Mouse (Mus musculus): ENCODE data around the gene Olfr656. TPM values are rescaled to one million over a fixed set of nuclear protein-coding genes. Genes with fewer than 3 reads are reported as not detected.
A peak's percentile ranks its signal among the peaks of the same experiment; 100 is the strongest.

Olfr656 gene
- total RNA-seq (2021), result not detected

DNA sequence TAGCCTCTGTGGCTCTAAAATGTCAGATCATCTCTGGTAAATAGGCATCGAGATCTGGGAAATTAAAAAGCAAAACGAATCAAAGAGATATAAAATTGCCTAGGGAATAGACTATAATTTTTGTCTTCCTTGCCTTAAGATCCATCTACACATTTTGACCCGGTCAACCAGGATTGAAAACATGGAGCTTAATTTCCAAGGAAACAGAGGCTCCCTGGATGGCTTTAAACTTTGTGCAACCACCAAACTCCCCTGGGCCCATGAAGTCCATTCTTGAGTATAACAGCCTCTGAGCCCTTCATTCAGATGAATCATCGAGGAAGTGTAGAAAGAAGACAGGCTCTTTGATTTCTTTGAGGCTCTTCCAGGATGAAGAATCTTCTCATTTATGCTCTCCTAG lies at the start of gene Olfr656:
Gene Olfr656, plus strand, starts transcription at position 301 of the 400 bp plus-strand sequence.
- no peak for DNase-seq (ENCODE audit: extremely low spot score in 1 of 2, low spot score in 1 of 2)

DNA sequence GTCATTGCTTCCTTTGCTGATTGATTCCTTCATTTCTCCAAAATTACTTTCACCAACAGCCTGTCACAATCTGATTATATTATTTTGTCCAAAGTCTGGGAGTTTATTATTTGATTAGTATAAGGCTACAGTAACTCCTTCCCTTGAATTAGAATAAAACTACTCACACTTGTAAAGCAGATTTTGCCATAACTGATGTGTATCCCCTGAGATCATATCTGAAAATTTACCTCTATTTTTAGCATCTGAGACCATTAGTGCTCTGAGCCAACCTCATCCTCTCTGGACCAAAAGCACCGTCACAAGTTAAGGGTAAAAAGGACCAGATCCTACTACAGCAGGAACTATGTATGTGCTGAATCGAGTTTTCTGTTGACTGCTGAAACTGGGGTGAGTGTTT lies 36.7 kb upstream of the Olfr656 start, which contains the start of gene Olfr653:
Gene Olfr653, plus strand, starts transcription at position 301 of the 400 bp plus-strand sequence.
- no peak for DNase-seq (ENCODE audit: extremely low spot score in 1 of 2, low spot score in 1 of 2)

DNA sequence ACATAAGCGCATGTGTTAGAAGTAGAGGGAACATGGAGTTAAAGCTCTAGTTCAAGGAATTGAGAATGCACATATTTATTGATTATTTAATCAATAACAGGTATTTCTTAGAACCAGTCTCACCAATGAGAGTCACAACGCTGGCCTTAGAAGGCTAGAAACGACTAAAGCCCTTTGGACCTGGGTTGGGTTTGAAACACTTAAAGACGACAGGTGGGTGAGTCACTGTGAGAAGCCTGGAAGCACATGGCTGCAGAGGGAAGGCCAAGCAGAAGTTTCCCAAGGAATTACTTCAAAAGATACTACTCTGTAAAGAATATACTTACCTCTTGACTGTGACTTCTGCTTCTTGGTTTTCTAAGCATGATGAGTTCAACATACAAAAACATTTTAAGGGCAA lies 32.9 kb upstream of the Olfr656 start:
- DNase-seq (ENCODE audit: extremely low spot score in 1 of 2, low spot score in 1 of 2), result no peak

DNA sequence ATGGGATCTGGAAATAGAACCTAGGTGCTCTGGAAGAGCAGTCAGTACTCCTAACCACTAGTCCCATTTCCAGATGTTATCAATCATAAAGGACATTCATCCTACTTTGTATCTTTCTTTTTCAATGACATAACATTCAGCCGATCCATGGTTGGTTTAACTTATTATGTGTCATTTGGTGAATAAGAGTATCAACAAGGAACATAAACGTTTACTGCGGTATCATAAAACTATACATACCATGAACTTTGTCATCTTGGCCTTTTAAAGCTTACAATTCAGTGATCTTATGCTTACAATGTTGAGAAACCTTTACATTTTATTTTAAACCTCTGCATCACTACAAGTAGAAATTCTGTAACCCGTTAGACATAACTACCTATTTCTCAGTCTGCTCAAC lies 32.3 kb upstream of the Olfr656 start:
- DNase-seq (ENCODE audit: extremely low spot score in 1 of 2, low spot score in 1 of 2), result no peak

DNA sequence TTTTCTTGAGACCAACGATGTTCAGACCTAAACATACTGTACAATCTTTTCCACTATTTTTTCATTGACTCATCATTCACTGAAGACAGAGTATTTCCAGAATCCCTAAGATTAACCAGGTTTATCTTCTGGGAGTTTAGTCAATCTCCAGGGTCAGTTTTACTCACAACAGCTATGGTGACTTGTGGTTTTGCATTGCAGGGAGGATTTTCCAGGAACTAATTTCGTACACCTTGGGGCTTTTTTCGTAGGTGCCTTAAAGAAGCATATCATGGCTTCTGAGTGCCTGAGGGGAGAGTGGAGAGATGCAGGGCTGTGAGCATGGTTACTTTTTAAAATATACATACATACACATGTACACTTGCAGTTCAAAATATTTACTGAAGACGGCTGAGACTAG lies 27.0 kb upstream of the Olfr656 start, which contains the start of gene Olfr654:
Gene Olfr654, plus strand, starts transcription at position 301 of the 400 bp plus-strand sequence.
- DNase-seq (ENCODE audit: extremely low spot score in 1 of 2, low spot score in 1 of 2), result no peak

DNA sequence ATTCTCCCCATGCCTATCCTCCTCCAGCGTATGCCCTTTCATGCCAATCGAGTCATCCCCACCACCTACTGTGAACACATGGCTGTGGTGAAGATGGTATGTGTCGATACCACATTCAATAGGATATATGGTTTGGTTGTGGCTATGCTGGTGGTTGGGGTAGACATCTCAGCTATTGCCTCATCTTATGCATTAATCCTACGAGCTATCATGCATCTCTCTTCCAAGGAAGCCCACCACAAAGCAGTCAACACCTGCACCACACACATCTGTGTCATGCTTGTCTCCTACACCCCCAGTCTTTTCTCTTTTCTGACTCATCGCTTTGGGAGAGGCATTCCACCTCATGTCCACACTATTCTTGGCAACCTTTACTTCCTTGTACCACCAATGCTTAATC lies 25.5 kb upstream of the Olfr656 start:
- DNase-seq (ENCODE audit: extremely low spot score in 1 of 2, low spot score in 1 of 2), result no peak

DNA sequence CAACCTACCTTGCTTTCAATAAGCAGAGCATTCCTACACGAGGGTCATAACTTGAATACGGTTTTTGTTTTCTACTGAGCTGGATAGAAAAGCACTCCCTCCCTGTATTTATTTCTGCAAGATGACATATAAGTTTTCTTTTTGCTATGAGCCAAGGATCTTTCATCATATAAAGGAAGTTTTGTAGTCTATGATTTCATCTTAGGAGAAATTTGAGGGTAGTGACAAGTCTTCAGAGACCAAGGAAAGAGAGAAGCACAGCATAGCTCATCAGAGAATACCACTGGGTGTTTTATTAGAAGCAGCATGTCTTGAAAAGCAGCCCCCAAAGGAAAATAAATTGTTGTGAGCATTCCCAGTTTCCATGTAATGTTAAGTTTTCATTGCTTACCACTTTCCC lies 12.1 kb upstream of the Olfr656 start, which contains the start of gene Olfr655:
Gene Olfr655, minus strand, starts transcription at position 101 of the 400 bp plus-strand sequence.
- DNase-seq (ENCODE audit: extremely low spot score in 1 of 2, low spot score in 1 of 2), result no peak

DNA sequence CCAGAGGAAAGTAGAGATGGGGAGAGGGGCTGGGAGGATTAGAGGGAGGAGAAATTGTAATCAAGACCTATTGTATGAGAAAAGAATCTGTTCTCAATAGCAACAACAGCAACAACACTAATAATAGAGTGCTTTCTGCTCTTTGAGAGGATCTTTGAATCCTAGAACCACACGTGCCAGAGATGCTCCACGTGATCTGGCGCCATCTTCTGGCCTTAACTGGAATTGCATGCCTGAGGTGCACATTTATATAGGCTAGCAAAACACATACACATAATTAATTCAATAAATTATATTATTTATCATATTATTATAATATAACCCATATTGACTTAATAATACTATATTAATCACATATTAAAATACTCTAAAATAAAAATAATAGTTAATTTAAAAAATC lies 10.6 kb upstream of the Olfr656 start:
- DNase-seq (ENCODE audit: extremely low spot score in 1 of 2, low spot score in 1 of 2), result peak in 1 of 2 experiments; percentile 9

DNA sequence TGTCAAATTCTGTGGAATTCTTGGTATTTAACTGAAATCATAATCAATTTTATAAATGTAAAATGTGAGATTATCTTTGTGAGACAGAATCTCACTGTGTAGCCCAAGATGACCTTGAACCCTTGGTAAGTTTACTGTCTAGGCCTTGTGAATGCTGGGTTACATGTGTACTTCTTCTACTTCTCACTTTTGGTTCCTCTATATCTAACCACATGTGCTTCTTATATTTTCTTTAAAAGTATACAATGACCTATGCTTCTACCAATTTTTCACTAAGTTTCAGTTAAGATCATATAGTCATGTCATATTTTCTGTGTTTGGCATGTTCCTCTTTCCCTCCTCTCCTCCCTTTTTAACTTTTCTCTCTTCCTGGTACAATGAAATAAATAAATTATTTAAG lies 9.0 kb upstream of the Olfr656 start:
- DNase-seq (ENCODE audit: extremely low spot score in 1 of 2, low spot score in 1 of 2), result no peak

DNA sequence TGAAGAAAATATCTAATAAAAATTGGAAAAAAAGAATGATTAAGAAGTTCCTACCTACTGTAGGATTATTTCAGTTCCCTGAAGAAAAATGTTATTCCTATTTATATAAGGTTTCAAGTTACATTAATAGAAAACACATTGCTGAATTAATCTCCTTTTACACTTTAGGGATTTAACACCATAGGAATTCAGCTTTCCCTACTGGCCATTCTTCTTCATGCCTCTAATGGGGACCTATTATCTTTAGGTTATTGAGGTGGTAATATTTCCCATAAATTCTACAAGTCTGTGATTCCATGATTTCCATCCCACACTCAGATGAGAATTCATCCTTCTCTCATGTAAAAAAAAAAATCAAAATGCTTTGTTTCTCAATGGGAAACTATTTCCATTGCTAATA lies 10.7 kb downstream of the Olfr656 start, which contains the start of gene Olfr657:
Gene Olfr657, plus strand, starts transcription at position 301 of the 400 bp plus-strand sequence.
- DNase-seq (ENCODE audit: extremely low spot score in 1 of 2, low spot score in 1 of 2), result no peak

DNA sequence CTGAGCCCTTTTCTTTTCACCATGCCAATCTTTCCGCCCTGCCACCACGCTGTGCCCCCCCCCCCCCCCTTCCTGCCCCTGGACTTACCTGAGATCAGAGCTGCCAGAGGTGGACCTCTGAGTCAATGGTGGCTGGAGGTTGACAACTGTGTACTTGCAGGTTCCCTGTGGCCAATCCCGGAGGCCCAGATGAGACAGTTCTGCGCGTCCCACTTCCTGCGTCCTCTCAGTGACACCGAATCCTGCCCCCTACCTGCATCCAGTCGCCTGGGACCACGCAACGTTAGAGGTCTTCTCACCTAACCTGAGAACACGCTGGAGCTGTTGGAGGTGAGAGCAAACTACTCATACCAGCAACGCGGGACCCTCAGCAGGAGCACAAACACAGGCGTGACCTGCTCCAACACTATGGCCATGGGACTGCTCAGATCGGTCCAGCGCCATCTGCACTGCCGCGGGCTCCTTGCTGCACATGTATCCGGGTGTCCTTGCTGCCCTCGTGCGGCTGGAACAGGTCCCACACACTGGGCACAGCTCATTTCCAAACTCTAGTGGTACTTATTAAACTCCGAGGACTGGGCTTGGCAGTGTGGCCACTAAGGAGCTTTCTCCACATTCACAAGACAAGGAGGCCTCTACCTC lies 33.2 kb downstream of the Olfr656 start, which contains the start of gene Olfr658:
Gene Olfr658, minus strand, starts transcription at position 465 of the 642 bp plus-strand sequence.
- DNase-seq (ENCODE audit: extremely low spot score in 1 of 2, low spot score in 1 of 2), result peak in 1 of 2 experiments; percentile 11

DNA sequence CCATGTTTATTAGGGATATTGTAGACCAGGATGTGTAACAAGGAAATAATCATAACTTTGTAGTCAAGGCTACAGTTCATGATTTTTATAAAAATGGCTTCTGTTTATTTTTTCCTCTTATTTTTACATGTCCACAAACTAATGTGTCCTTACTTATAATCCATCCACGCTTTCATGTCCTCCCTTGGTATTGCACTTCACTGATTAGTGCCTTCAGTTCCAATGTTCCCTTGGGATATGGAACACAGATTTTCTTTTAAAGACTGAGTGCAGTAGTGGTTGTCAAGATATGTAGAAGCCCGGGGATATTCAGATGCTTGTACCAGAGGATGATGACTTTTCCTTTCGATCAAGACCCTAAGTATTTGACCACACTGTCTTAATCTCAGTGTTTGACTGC lies 52.7 kb downstream of the Olfr656 start, which contains the start of gene Olfr659:
Gene Olfr659, plus strand, starts transcription at position 301 of the 400 bp plus-strand sequence.
- no peak for DNase-seq (ENCODE audit: extremely low spot score in 1 of 2, low spot score in 1 of 2)

Other genes with a start within 250 kb of the Olfr656 start
- gene Trim30b, start 244.1 kb upstream of the Olfr656 start, total RNA-seq (2021), result not detected
- gene Trim30c, start 213.1 kb upstream of the Olfr656 start, total RNA-seq (2021), result not detected
- gene Trim30a, start 148.8 kb upstream of the Olfr656 start, total RNA-seq (2021), result under 1 TPM; 0.42 to 0.86 TPM
- under 1 TPM; 0.49 to 0.61 TPM for gene Trim30d, start 106.1 kb upstream of the Olfr656 start, total RNA-seq (2021)
- not detected for gene Olfr651, start 63.8 kb upstream of the Olfr656 start, total RNA-seq (2021)
- not detected for gene Olfr652, start 53.1 kb upstream of the Olfr656 start, total RNA-seq (2021)
- gene Olfr653, start 36.6 kb upstream of the Olfr656 start, total RNA-seq (2021), result not detected
- gene Olfr654, start 26.9 kb upstream of the Olfr656 start, total RNA-seq (2021), result not detected
- not detected for gene Olfr655, start 12.2 kb upstream of the Olfr656 start, total RNA-seq (2021)
- not detected for gene Olfr657, start 10.8 kb downstream of the Olfr656 start, total RNA-seq (2021)
- not detected for gene Olfr658, start 33.4 kb downstream of the Olfr656 start, total RNA-seq (2021)
- gene Olfr659, start 52.8 kb downstream of the Olfr656 start, total RNA-seq (2021), result not detected
- gene Olfr661, start 72.5 kb downstream of the Olfr656 start, total RNA-seq (2021), result not detected
- gene Usp17le, start 163.5 kb downstream of the Olfr656 start, total RNA-seq (2021), result not detected
- not detected for gene Usp17lb, start 228.6 kb downstream of the Olfr656 start, total RNA-seq (2021)
- gene Usp17la, start 243.1 kb downstream of the Olfr656 start, total RNA-seq (2021), result not detected

Data from layer of hippocampus, postnatal 25 days (tissue).